In genomic region chr8:119064523-119064922, GRCm38 (mm10) we compare ENCODE assay signal across 9 mouse cellular contexts.
DNase-seq lines count a peak whose midpoint lies in the region; ATAC-seq and TF ChIP-seq lines count a peak whose summit lies in the region.
"Had no signal": no experiment of that assay in that cellular context is flagged by ENCODE, and none has a peak within 500 bp of the region (broad histone marks: within the 10 kb centered on the region; RNA-seq: fewer than 3 reads in every experiment).

No protein-coding gene starts in this region.

- no peak overlapping the region for H3K4me3 ChIP-seq in forebrain, embryonic 13.5 days
- H3K4me3 ChIP-seq in forebrain, embryonic 15.5 days: no peak overlapping the region
- no peak overlapping the region for H3K4me3 ChIP-seq in hindbrain, postnatal 0 days (ENCODE audit: low read length)
- H3K4me3 ChIP-seq in limb, embryonic 11.5 days (ENCODE audit: low read depth, low read length): no peak overlapping the region
- H3K4me3 ChIP-seq: heart, embryonic 15.5 days had no signal

- no peak overlapping the region for H3K27ac ChIP-seq in forebrain, embryonic 13.5 days
- H3K27ac ChIP-seq in forebrain, embryonic 15.5 days (replicated peaks): no peak overlapping the region
- H3K27ac ChIP-seq in hindbrain, postnatal 0 days: no peak overlapping the region
- H3K27ac ChIP-seq in limb, embryonic 11.5 days (replicated peaks; ENCODE audit: low read depth, low read length): no peak overlapping the region
- H3K27ac ChIP-seq: heart, embryonic 15.5 days had no signal

- peak; percentile 10 to 30 for DNase-seq in urinary bladder, adult 18-20 months (ENCODE audit: low spot score in 2 of 2)
- DNase-seq in urinary bladder, postnatal 10 days (ENCODE audit: low spot score): no peak
- DNase-seq in hindbrain, postnatal 0 days (ENCODE audit: low spot score): peak; percentile 69
- peak; percentile 83 for DNase-seq in limb, embryonic 11.5 days (ENCODE audit: low spot score)
- peak; percentile 39 for DNase-seq in retina, postnatal 7 days (ENCODE audit: low read depth, low spot score)

- H3K27me3 ChIP-seq in forebrain, embryonic 13.5 days: no peaks in the 10 kb centered on the region
- H3K27me3 ChIP-seq in forebrain, embryonic 15.5 days: no peaks in the 10 kb centered on the region
- H3K27me3 ChIP-seq in hindbrain, postnatal 0 days (ENCODE audit: insufficient read depth, low read length): no peaks in the 10 kb centered on the region
- no peaks in the 10 kb centered on the region for H3K27me3 ChIP-seq in limb, embryonic 11.5 days (ENCODE audit: control insufficient read depth, insufficient read depth, low read length)

- no peaks in the 10 kb centered on the region for H3K36me3 ChIP-seq in forebrain, embryonic 13.5 days (ENCODE audit: poor library complexity, severe bottlenecking)
- H3K36me3 ChIP-seq in forebrain, embryonic 15.5 days: no peaks in the 10 kb centered on the region
- H3K36me3 ChIP-seq in hindbrain, postnatal 0 days (ENCODE audit: insufficient read depth, low read length): no peaks in the 10 kb centered on the region
- H3K36me3 ChIP-seq in limb, embryonic 11.5 days (ENCODE audit: control insufficient read depth, insufficient read depth, low read length): no peaks in the 10 kb centered on the region
- H3K36me3 ChIP-seq: heart, embryonic 15.5 days had no signal

- no peaks in the 10 kb centered on the region for H3K9me3 ChIP-seq in forebrain, embryonic 13.5 days (replicated peaks)
- H3K9me3 ChIP-seq in forebrain, embryonic 15.5 days: no peaks in the 10 kb centered on the region
- no peaks in the 10 kb centered on the region for H3K9me3 ChIP-seq in hindbrain, postnatal 0 days (ENCODE audit: low read length)
- H3K9me3 ChIP-seq in limb, embryonic 11.5 days (ENCODE audit: control insufficient read depth, low read length): no peaks in the 10 kb centered on the region
- H3K9me3 ChIP-seq: heart, embryonic 15.5 days had no signal

- no peak overlapping the region for H3K4me2 ChIP-seq in forebrain, embryonic 13.5 days
- H3K4me2 ChIP-seq in forebrain, embryonic 15.5 days (replicated peaks): no peak overlapping the region
- no peak overlapping the region for H3K4me2 ChIP-seq in hindbrain, postnatal 0 days (ENCODE audit: low read depth, low read length)
- H3K4me2 ChIP-seq in limb, embryonic 11.5 days (ENCODE audit: low read depth, severe bottlenecking): no peak overlapping the region
- H3K4me2 ChIP-seq: heart, embryonic 15.5 days had no signal

- 21% methylated on average over 11 of the region's 11 CpGs for WGBS in forebrain, embryonic 13.5 days
- 17% methylated on average over 11 of the region's 11 CpGs for WGBS in forebrain, embryonic 15.5 days
- WGBS in hindbrain, postnatal 0 days: 20% methylated on average over 11 of the region's 11 CpGs
- WGBS in limb, embryonic 11.5 days: 20% methylated on average over 11 of the region's 11 CpGs

- peaks cover 9% of the 10 kb centered on the region; the same call in 1 of the 2 replicates for H3K4me1 ChIP-seq in forebrain, embryonic 13.5 days
- H3K4me1 ChIP-seq in forebrain, embryonic 15.5 days: 0 out of 2 replicates have a peak, but pooled peaks cover 5% of the 10 kb centered on the region
- H3K4me1 ChIP-seq in hindbrain, postnatal 0 days (ENCODE audit: insufficient read depth, low read length): no peaks in the 10 kb centered on the region
- H3K4me1 ChIP-seq in limb, embryonic 11.5 days (ENCODE audit: control insufficient read depth, insufficient read depth, low read length): no peaks in the 10 kb centered on the region
- H3K4me1 ChIP-seq: heart, embryonic 15.5 days had no signal

- peak; percentile 85 for TF ChIP-seq CTCF in hindbrain, postnatal 0 days (IDR thresholded peaks at IDR 0.05; ENCODE audit: low read depth)

- H3K9ac ChIP-seq in forebrain, embryonic 13.5 days: no peak overlapping the region
- H3K9ac ChIP-seq in forebrain, embryonic 15.5 days (replicated peaks): no peak overlapping the region
- no peak overlapping the region for H3K9ac ChIP-seq in hindbrain, postnatal 0 days (replicated peaks; ENCODE audit: low read length)
- H3K9ac ChIP-seq in limb, embryonic 11.5 days (ENCODE audit: low read length): no peak overlapping the region
- H3K9ac ChIP-seq: heart, embryonic 15.5 days had no signal

- ATAC-seq in forebrain, embryonic 13.5 days: peak; percentile 30; the same call in 1 of the 2 replicates
- ATAC-seq in forebrain, embryonic 15.5 days (replicated peaks): no peak
- ATAC-seq in common myeloid progenitor, adult 5-6 weeks (replicated peaks; ENCODE audit: low read depth, poor library complexity, severe bottlenecking): peak; percentile 72
- no peak for ATAC-seq in hindbrain, postnatal 0 days
- no peak for ATAC-seq in limb, embryonic 11.5 days (ENCODE audit: insufficient number of reproducible peaks, low FRiP score, low TSS enrichment, low read depth)

Comparison
In these comparisons a context has a peak if more than half of its experiments do, and no peak if none do; other contexts are left out.
1. ATAC-seq: peak in forebrain, embryonic 13.5 days (single experiment) and common myeloid progenitor, adult 5-6 weeks (single experiment); none in forebrain, embryonic 15.5 days (single experiment), hindbrain, postnatal 0 days (single experiment) and limb, embryonic 11.5 days (single experiment).